Mouse (Mus musculus) kidney, postnatal 0 days (tissue): ENCODE results near the gene Olfr209. TPM values are rescaled to one million over a fixed set of nuclear protein-coding genes. Genes with fewer than 3 reads are reported as not detected.
A peak's percentile ranks its signal among the peaks of the same experiment; 100 is the strongest.
"Not testable (repeated sequence)": the region's sequence is repeated elsewhere in the genome, so short reads cannot be mapped to it uniquely, and the experiment has no call there.

ENCODE experiments used
- ATAC-seq: fragments of 200-750 bp; cut with Nextera tagmentation; replicated peaks from 2 replicates; pipeline ENCODE4 v1.8.0; 2017; ENCODE audit warnings: low read depth, moderate number of reproducible peaks, moderate TSS enrichment, moderate library complexity; ENCODE audit not compliant: low FRiP score
- DNase-seq: peaks from one replicate; pipeline ENCODE4 v3.0.0-alpha.2; 2016; ENCODE audit warnings: low spot score
- H3K27ac ChIP-seq: fragments of 300-500 bp; sonication (generic); 2 replicates; pipeline ENCODE4 v1.5.1; 2014; ENCODE audit warnings: mild to moderate bottlenecking
- H3K27me3 ChIP-seq: fragments of 300-500 bp; sonication (generic); 2 replicates; pipeline ENCODE4 v1.6.1; 2014; ENCODE audit warnings: low read length, mixed read lengths; ENCODE audit not compliant: insufficient read depth
- H3K36me3 ChIP-seq: fragments of 300-500 bp; sonication (generic); 2 replicates; pipeline ENCODE4 v1.6.1; 2014; ENCODE audit warnings: low read length, mixed read lengths; ENCODE audit not compliant: insufficient read depth
- H3K4me1 ChIP-seq: fragments of 300-500 bp; sonication (generic); replicated peaks from 2 replicates; pipeline ENCODE4 v1.6.1; 2014; ENCODE audit warnings: antibody characterized with exemption, low read length, mixed read lengths; ENCODE audit not compliant: insufficient read depth
- H3K4me2 ChIP-seq: fragments of 300-500 bp; sonication (generic); 2 replicates; pipeline ENCODE4 v1.6.1; 2014; ENCODE audit warnings: mild to moderate bottlenecking, low read length, moderate library complexity, mixed read lengths
- H3K4me3 ChIP-seq: fragments of 300-500 bp; sonication (generic); replicated peaks from 2 replicates; pipeline ENCODE4 v1.5.1; 2014; ENCODE audit warnings: low read depth, low read length
- H3K9ac ChIP-seq: fragments of 300-500 bp; sonication (generic); 2 replicates; pipeline ENCODE4 v1.6.1; 2014; ENCODE audit warnings: low read depth, low read length
- H3K9me3 ChIP-seq: fragments of 300-500 bp; sonication (generic); replicated peaks from 2 replicates; pipeline ENCODE4 v1.6.1; 2016; ENCODE audit warnings: low read length, inconsistent platforms, mixed read lengths
- CTCF ChIP-seq: IDR thresholded peaks from 2 replicates; pipeline ENCODE4 v1.5.1; 2016; ENCODE audit warnings: antibody characterized with exemption, low read depth, mild to moderate bottlenecking, moderate library complexity
- WGBS: fragments of 180-500 bp; shearing (Covaris S2); extraction: QIAGEN DNeasy Blood & Tissue Kit; methylation state at CpG from one replicate; pipeline ENCODE4 v1.1.7; 2014; 5-methylcytosine and 5-hydroxymethylcytosine counted together
- polyA plus RNA-seq: library from polyadenylated mRNA; unstranded; fragments of >200 nt; fragmentation: Nextera tagmentation; extraction: Ambion mirVana; gene quantifications from 2 replicates; pipeline ENCODE4 v1.2.1, GENCODE M21; 2015

Gene Olfr209
- polyA plus RNA-seq, 1 experiment from 2014 or later = not detected

GRCm38 (mm10) chr16:59401985-59402384 lies 38.2 kb upstream of the Olfr209 start:
- Histone ChIP-seq H3K27me3 (no peaks in the 10 kb centered on the region), H3K36me3 (no peaks in the 10 kb centered on the region), H3K4me1 (no peaks in the 10 kb centered on the region), H3K9me3 (no peaks in the 10 kb centered on the region), H3K4me3 (no peak overlapping the region), H3K4me2 (no peak overlapping the region), H3K27ac (no peak overlapping the region), H3K9ac (no peak overlapping the region)
- DNase-seq (no peak), ATAC-seq (no peak)
- WGBS = 69% methylated on average over 4 of the region's 4 CpGs
- no peak for TF ChIP-seq CTCF

GRCm38 (mm10) chr16:59401102-59401501 lies 37.3 kb upstream of the Olfr209 start:
- ATAC-seq (no peak), DNase-seq (no peak)
- 72% methylated on average over 7 of the region's 7 CpGs for WGBS
- TF ChIP-seq CTCF = peak; percentile 49
- no peak overlapping the region for H3K4me2 ChIP-seq
- no peaks in the 10 kb centered on the region for H3K27me3 ChIP-seq
- no peak overlapping the region for H3K27ac ChIP-seq
- no peaks in the 10 kb centered on the region for H3K4me1 ChIP-seq
- H3K9ac ChIP-seq = no peak overlapping the region
- H3K4me3 ChIP-seq = no peak overlapping the region
- no peaks in the 10 kb centered on the region for H3K9me3 ChIP-seq
- no peaks in the 10 kb centered on the region for H3K36me3 ChIP-seq

- TF ChIP-seq CTCF = no peak
- no peaks in the 10 kb centered on the region for H3K9me3 ChIP-seq
- H3K9ac ChIP-seq = no peak overlapping the region
- H3K4me3 ChIP-seq = no peak overlapping the region
- DNase-seq (no peak), ATAC-seq (no peak)
- no peaks in the 10 kb centered on the region for H3K4me1 ChIP-seq
- no peaks in the 10 kb centered on the region for H3K36me3 ChIP-seq
- 71% methylated on average over 3 of the region's 3 CpGs for WGBS
- H3K27me3 ChIP-seq = no peaks in the 10 kb centered on the region
- H3K27ac ChIP-seq = no peak overlapping the region
- H3K4me2 ChIP-seq = no peak overlapping the region
Measured at GRCm38 (mm10) chr16:59393300-59393699, 29.5 kb upstream of the Olfr209 start.

GRCm38 (mm10) chr16:59349146-59349545 lies 14.6 kb downstream of the Olfr209 start, which contains the start of gene Olfr206:
TSS of gene Olfr206 (minus strand) at chr16:59349246.
- no peaks in the 10 kb centered on the region for H3K9me3 ChIP-seq
- no peak within 1 kb of the TSS for H3K27ac ChIP-seq
- no peak within 1 kb of the TSS for H3K4me3 ChIP-seq
- DNase-seq (no peak), ATAC-seq (no peak)
- H3K9ac ChIP-seq = no peak within 1 kb of the TSS
- no peaks in the 10 kb centered on the region for H3K4me1 ChIP-seq
- H3K36me3 ChIP-seq = no peaks in the 10 kb centered on the region
- H3K27me3 ChIP-seq = no peaks in the 10 kb centered on the region
- TF ChIP-seq CTCF = no peak
- 75% methylated on average over 1 of the region's 1 CpGs for WGBS
- H3K4me2 ChIP-seq = no peak within 1 kb of the TSS

GRCm38 (mm10) chr16:59331038-59331437 lies 32.8 kb downstream of the Olfr209 start, which contains the start of gene Olfr205:
TSS of gene Olfr205 (minus strand) at chr16:59331138.
- no peaks in the 10 kb centered on the region for H3K27me3 ChIP-seq
- no peak for TF ChIP-seq CTCF
- H3K27ac ChIP-seq = no peak within 1 kb of the TSS
- H3K36me3 ChIP-seq = no peaks in the 10 kb centered on the region
- no peak within 1 kb of the TSS for H3K9ac ChIP-seq
- DNase-seq (no peak), ATAC-seq (no peak)
- H3K4me3 ChIP-seq = no peak within 1 kb of the TSS
- H3K4me1 ChIP-seq = no peaks in the 10 kb centered on the region
- H3K4me2 ChIP-seq = no peak within 1 kb of the TSS
- no peaks in the 10 kb centered on the region for H3K9me3 ChIP-seq

- not testable (repeated sequence) for H3K27me3 ChIP-seq, ATAC-seq, H3K36me3 ChIP-seq, H3K4me1 ChIP-seq, H3K9me3 ChIP-seq, H3K4me2 ChIP-seq, H3K27ac ChIP-seq, H3K9ac ChIP-seq, H3K4me3 ChIP-seq, DNase-seq
- WGBS = 69% methylated on average over 1 of the region's 1 CpGs
Measured at GRCm38 (mm10) chr16:59323262-59323661, 40.5 kb downstream of the Olfr209 start.

GRCm38 (mm10) chr16:59318148-59318547 lies 45.6 kb downstream of the Olfr209 start, which contains the start of gene Olfr204:
TSS of gene Olfr204 (minus strand) at chr16:59318248.
- TF ChIP-seq CTCF = no peak
- Histone ChIP-seq H3K27me3 (no peaks in the 10 kb centered on the region), H3K4me3 (no peak within 1 kb of the TSS), H3K36me3 (no peaks in the 10 kb centered on the region), H3K27ac (no peak within 1 kb of the TSS), H3K9ac (no peak within 1 kb of the TSS), H3K4me2 (no peak within 1 kb of the TSS), H3K9me3 (no peaks in the 10 kb centered on the region), H3K4me1 (no peaks in the 10 kb centered on the region)
- ATAC-seq (no peak), DNase-seq (no peak)

Other genes with a start within 250 kb of the Olfr209 start
- gene Olfr194, start 242.9 kb downstream of the Olfr209 start, polyA plus RNA-seq = not detected in 2 replicates
- gene Olfr195, start 216.9 kb downstream of the Olfr209 start, polyA plus RNA-seq = 0.24 and 0.34 TPM in 2 replicates
- gene Olfr196, start 193.5 kb downstream of the Olfr209 start, polyA plus RNA-seq = not detected in 2 replicates
- gene Olfr198, start 160.5 kb downstream of the Olfr209 start, polyA plus RNA-seq = not detected in 2 replicates
- not detected in 2 replicates for gene Olfr199, start 144.2 kb downstream of the Olfr209 start, polyA plus RNA-seq
- gene Olfr201, start 91.4 kb downstream of the Olfr209 start, polyA plus RNA-seq = not detected in 2 replicates
- not detected in 2 replicates for gene Olfr202, start 77.2 kb downstream of the Olfr209 start, polyA plus RNA-seq
- gene Olfr203, start 65.1 kb downstream of the Olfr209 start, polyA plus RNA-seq = not detected in 2 replicates
- not detected in 2 replicates for gene Olfr204, start 45.7 kb downstream of the Olfr209 start, polyA plus RNA-seq
- gene Olfr205, start 32.9 kb downstream of the Olfr209 start, polyA plus RNA-seq = not detected in 2 replicates
- gene Olfr206, start 14.7 kb downstream of the Olfr209 start, polyA plus RNA-seq = not detected in 2 replicates
- gene Gabrr3, start 43.3 kb upstream of the Olfr209 start, polyA plus RNA-seq = not detected in 2 replicates
- gene Riox2, start 107.8 kb upstream of the Olfr209 start, polyA plus RNA-seq = 26.6 TPM in 2 replicates
- 4.2 and 5.4 TPM in 2 replicates for gene Crybg3, start 237.0 kb upstream of the Olfr209 start, polyA plus RNA-seq